Mouse (Mus musculus): ENCODE measurements around the gene Ankrd34a.

Gene Ankrd34a

GRCm38 (mm10) chr3:96596228-96596707 lies at the start of gene Ankrd34a:
Gene Ankrd34a (plus strand): TSS chr3:96596636.
- DNase-seq (ENCODE audit: low read depth) = no peak

DNA sequence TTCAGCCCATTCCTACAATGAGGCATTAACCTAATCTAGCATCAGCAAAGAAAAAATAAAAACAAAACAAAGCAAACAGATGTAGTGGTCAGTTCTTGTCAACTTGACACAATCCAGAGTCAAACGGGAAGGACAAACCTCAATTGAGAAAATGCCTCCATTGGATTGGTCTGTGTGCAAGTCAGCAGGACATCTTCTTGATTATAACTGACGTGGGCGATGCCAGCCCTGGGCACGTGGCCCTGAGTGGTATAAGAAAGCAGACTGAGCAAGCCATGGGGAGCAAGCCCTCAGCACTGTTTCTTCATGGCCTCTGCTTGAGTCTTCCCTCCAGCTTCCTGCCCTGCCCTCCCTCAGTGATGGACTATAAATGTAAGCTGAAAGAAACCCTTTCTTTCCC lies 49.6 kb upstream of the Ankrd34a start:
- no peak for DNase-seq (ENCODE audit: low read depth)

DNA sequence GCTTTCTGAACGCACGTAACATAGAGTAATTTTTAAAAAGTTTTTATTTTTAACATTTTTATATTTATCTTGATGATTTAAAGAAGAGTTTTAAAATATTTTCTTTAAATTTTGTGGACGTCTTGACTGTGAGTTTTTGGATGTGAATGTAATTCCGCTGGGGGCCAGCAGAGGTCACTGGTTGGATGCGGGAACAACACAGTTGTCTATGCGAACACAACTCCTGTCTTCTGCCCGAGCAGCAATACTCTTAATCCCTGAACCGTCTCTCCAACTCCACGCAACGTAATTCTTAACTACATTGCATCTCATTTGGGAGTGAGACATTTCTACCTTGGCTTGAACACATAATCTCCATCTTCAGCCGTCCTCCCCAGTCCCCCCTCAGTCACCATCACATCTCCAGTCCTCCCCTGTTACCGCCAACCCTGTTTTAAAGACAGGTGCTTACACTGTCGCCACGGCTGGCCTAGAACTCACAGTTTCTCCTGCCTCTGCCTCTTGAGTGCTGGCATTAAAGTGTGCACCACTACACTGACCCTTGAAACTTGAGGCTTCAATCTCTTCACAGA lies 49.0 kb upstream of the Ankrd34a start:
- no peak for DNase-seq (ENCODE audit: low read depth)

DNA sequence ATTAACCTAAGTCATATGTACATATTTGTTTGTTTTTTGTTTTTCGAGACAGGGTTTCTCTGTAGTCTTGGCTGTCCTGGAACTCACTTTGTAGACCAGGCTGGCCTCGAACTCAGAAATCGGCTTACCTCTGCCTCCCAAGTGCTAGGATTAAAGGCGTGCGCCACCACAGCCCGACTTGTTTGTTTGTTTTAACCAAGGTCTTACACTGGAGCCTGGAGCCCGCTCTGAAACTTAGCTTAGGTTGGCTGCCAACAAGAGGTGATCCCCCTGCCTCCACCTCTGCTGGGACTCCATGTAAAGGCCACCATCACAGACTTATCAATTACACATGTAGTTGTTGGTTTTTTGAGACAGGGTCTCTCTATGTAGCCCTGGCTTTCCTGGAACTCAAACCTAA lies 47.6 kb upstream of the Ankrd34a start:
- DNase-seq (ENCODE audit: low read depth) = no peak

GRCm38 (mm10) chr3:96549346-96549745 lies 47.1 kb upstream of the Ankrd34a start:
- no peak for DNase-seq (ENCODE audit: low read depth)

DNA sequence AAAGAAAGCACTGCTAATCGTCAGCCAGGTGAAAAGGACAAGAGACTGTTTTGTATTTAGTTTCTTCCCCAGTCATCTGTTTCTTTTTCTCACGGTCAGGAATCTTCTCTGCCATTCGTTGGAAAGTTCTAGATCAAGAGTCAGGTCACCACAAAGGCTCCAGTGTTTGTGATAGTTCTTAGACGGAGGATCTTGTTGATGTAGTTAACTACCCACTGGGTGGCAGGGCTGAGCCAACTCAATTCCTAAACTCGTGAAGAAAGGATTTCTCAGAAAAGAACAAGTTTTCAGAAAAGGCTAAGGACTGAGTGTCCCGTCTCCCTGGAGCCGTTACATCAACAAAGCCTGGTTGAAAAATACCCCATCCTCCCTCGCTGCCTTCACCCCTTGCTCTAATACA lies 45.2 kb upstream of the Ankrd34a start:
- peak; percentile 82 for DNase-seq (ENCODE audit: low read depth)

GRCm38 (mm10) chr3:96551890-96552289 lies 44.5 kb upstream of the Ankrd34a start:
- no peak for DNase-seq (ENCODE audit: low read depth)

GRCm38 (mm10) chr3:96553601-96554000 lies 42.8 kb upstream of the Ankrd34a start:
- DNase-seq (ENCODE audit: low read depth) = no peak

DNA sequence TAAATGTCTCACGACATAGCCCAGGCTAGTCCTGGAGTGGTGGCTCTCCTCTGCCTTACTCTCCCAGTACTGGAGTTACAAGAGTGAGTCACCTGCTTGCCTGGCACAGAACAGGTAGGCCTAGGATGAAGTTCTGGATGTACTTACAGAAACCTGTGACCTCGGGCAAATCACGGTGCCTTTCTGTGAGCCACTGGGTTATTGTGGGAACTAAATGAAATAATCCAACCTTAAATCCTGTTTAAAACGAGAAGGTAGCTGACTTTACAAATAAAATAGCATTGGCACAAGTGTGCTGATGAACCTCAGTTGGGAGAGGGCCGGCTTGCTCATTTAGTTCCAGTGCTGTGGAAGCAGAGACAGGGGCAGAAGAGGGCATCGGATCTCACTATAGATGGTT lies 42.2 kb upstream of the Ankrd34a start:
- DNase-seq (ENCODE audit: low read depth) = no peak

GRCm38 (mm10) chr3:96555041-96555596 lies 41.3 kb upstream of the Ankrd34a start:
- no peak for DNase-seq (ENCODE audit: low read depth)

DNA sequence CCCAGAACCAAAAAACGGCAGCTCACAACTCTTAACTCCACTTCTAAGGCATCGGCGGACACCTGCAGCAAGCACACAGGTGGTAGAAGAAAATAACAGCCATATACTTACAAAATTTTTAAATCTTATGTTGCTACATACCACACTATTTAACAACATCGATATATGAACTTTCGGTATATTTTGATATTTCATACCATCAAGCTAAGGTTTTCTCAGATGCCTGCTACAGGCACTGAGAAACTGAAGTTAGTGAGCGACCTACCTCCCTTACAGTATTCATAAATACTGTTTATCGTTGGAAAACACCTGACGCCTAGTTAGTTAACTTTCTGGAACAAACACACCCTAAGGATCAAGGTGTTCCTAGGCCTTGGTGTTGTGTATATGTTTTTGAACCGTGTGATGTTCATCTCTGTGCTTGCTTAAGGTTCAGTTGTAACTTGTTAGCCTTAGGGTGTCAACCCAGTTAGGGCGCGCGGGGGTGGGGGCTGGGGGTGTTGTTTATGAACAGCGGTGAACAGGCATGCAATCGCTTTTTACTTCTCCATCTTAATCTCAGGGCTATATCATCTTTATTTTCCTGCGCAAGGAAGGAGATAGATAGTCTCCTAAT lies 40.3 kb upstream of the Ankrd34a start:
- no peak for DNase-seq (ENCODE audit: low read depth)

DNA sequence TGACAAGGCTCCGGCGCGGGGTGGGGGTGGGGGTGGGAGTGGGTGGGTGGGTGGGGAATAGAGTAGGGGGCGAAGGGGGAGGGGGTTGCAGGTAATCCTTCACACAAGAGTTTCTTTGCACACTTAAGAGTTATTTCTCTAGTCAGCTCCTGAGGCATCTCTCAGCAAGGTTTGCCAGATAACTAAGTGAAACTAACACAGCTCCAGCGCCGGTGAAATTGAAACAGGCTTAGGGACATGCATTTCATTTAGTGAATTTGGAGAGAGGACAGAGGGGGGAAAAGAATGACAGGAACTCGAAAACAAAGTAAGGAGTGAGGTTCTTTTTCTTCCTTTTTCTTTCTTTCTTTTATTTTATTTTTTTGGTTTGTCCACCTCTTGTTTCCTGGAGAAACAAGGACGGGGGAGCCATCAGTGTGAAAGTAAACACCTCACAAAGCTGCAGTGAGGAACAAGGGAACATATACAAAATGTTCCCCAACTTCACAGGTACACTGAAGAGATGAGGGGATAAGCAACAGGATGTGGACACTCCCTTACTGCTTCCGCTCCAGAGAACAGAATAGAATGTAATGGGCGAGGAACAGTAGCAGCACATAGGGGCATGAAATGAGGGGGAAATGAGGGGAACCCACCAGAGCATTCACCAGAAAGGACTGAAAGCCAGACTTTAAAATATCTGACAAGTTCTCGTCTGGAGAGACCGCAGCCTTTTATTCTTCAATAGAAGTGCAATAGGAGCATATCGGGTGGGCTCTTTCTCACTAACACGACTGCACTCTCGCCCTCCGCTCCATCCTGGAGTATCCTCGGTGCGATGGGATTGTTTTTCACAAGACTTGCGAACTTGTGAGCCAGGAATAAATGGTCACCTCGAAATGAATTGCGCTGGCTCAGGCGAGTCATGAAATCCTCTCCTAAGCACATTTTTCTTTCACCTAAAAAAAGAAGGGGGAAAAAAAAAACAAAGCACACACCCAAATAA lies 39.5 kb upstream of the Ankrd34a start:
- DNase-seq (ENCODE audit: low read depth) = no peak

GRCm38 (mm10) chr3:96557694-96558093 lies 38.7 kb upstream of the Ankrd34a start, which contains the start of gene Txnip:
Gene Txnip (plus strand): TSS chr3:96557957.
- peak; percentile 98 for DNase-seq (ENCODE audit: low read depth)

GRCm38 (mm10) chr3:96558159-96558558 lies 38.3 kb upstream of the Ankrd34a start:
- DNase-seq (ENCODE audit: low read depth) = no peak

GRCm38 (mm10) chr3:96558668-96559196 lies 37.7 kb upstream of the Ankrd34a start:
- DNase-seq (ENCODE audit: low read depth) = no peak

GRCm38 (mm10) chr3:96559398-96559910 lies 37.0 kb upstream of the Ankrd34a start:
- no peak for DNase-seq (ENCODE audit: low read depth)

DNA sequence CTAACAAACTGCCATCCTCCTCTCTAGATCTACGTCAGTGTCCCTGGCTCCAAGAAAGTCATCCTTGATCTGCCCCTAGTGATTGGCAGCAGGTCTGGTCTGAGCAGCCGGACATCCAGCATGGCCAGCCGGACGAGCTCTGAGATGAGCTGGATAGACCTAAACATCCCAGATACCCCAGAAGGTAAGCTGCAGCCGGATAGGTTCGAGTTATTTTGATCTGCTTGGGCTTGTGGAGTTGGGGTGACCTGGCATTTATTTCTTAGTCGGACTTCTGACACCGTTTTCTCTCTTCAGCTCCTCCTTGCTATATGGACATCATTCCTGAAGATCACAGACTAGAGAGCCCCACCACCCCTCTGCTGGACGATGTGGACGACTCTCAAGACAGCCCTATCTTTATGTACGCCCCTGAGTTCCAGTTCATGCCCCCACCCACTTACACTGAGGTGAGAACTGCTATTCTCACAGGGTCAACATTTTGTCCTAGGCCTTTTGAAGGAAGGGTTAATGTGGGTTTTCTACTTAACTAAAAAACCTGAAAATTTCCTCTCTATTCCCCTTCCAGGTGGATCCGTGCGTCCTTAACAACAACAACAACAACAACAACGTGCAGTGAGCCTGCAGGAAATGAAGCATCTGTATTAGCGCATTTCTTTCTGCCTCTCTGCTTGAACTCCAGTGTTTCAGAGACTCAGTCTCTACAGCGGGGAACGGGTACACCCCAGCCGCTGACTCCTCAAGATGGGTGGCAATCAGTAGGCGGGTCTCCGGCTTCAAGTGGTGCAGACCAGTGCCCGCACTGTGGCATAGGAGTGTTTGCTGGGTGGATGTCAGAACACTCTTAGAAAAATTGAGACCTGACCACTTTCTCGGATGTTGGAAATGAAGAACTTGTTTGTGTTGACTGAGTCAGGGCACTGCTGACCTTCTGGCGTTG lies 36.3 kb upstream of the Ankrd34a start:
- no peak for DNase-seq (ENCODE audit: low read depth)

GRCm38 (mm10) chr3:96560881-96561668 lies 35.4 kb upstream of the Ankrd34a start:
- DNase-seq (ENCODE audit: low read depth) = no peak

- no peak for DNase-seq (ENCODE audit: low read depth)
Observed at GRCm38 (mm10) chr3:96561946-96562681, 34.3 kb upstream of the Ankrd34a start.

All from c-Kit-positive CD71-positive TER-119-negative erythroid progenitor cells, embryonic 14.5 days (primary cell).